Mouse (Mus musculus) intestine, embryonic 16.5 days (tissue): ENCODE data around the gene Tas2r106. TPM values are rescaled to one million over a fixed set of nuclear protein-coding genes. Genes with fewer than 3 reads are reported as not detected.

Experiments
- ATAC-seq: fragments of 200-750 bp; cut with Nextera tagmentation; 2 replicates; pipeline ENCODE4 v1.8.0; 2017; ENCODE audit warnings: moderate TSS enrichment, moderate library complexity
- H3K27ac ChIP-seq: fragments of 300-500 bp; sonication (generic); 2 replicates; pipeline ENCODE4 v1.5.1; 2014; ENCODE audit warnings: mild to moderate bottlenecking, low read length
- H3K27me3 ChIP-seq: fragments of 300-500 bp; sonication (generic); replicated peaks from 2 replicates; pipeline ENCODE4 v1.6.1; 2014; ENCODE audit warnings: low read length, control low read depth, mixed read lengths; ENCODE audit not compliant: control insufficient read depth, insufficient read depth
- H3K36me3 ChIP-seq: fragments of 300-500 bp; sonication (generic); 2 replicates; pipeline ENCODE4 v1.6.1; 2014; ENCODE audit warnings: low read length, control low read depth; ENCODE audit not compliant: control insufficient read depth, insufficient read depth
- H3K4me1 ChIP-seq: fragments of 300-500 bp; sonication (generic); 2 replicates; pipeline ENCODE4 v1.6.1; 2014; ENCODE audit warnings: low read length, control low read depth, mixed read lengths; ENCODE audit not compliant: control insufficient read depth, insufficient read depth
- H3K4me2 ChIP-seq: fragments of 300-500 bp; sonication (generic); 2 replicates; pipeline ENCODE4 v1.6.1; 2014; ENCODE audit warnings: low read depth, low read length, control low read depth
- H3K4me3 ChIP-seq: fragments of 300-500 bp; sonication (generic); 2 replicates; pipeline ENCODE4 v1.5.1; 2014; ENCODE audit warnings: mild to moderate bottlenecking, low read length
- H3K9ac ChIP-seq: fragments of 300-500 bp; sonication (generic); 2 replicates; pipeline ENCODE4 v1.6.1; 2014; ENCODE audit warnings: low read depth, low read length
- H3K9me3 ChIP-seq: fragments of 300-500 bp; sonication (generic); 2 replicates; pipeline ENCODE4 v1.6.1; 2016; ENCODE audit warnings: low read length, control low read depth; ENCODE audit not compliant: control insufficient read depth
- WGBS: fragments of 180-500 bp; shearing (Covaris S2); extraction: QIAGEN DNeasy Blood & Tissue Kit; methylation state at CpG from one replicate; pipeline ENCODE4 v1.1.7; 2014; 5-methylcytosine and 5-hydroxymethylcytosine counted together
- polyA plus RNA-seq: library from polyadenylated mRNA; unstranded; fragments of >200 nt; fragmentation: Nextera tagmentation; extraction: Ambion mirVana; gene quantifications from 2 replicates; pipeline ENCODE4 v1.2.1, GENCODE M21; 2015

Tas2r106 gene
- not detected in 2 replicates for polyA plus RNA-seq

GRCm38 (mm10) chr6:131678786-131679185 lies at the start of gene Tas2r106:
Gene Tas2r106 (minus strand): TSS chr6:131678886.
- H3K9ac ChIP-seq = no peak within 1 kb of the TSS
- no peaks in the 10 kb centered on the region for H3K4me1 ChIP-seq
- WGBS = 65% methylated on average over 3 of the region's 3 CpGs
- no peak within 1 kb of the TSS for H3K27ac ChIP-seq
- no peak for ATAC-seq
- no peaks in the 10 kb centered on the region for H3K27me3 ChIP-seq
- no peak within 1 kb of the TSS for H3K4me2 ChIP-seq
- no peaks in the 10 kb centered on the region for H3K9me3 ChIP-seq
- no peaks in the 10 kb centered on the region for H3K36me3 ChIP-seq
- H3K4me3 ChIP-seq = no peak within 1 kb of the TSS

- no peaks in the 10 kb centered on the region for H3K9me3 ChIP-seq
- WGBS = 45% methylated on average over 7 of the region's 7 CpGs
- no peaks in the 10 kb centered on the region for H3K36me3 ChIP-seq
Measured at GRCm38 (mm10) chr6:131712803-131713202, 34.1 kb upstream of the Tas2r106 start.

DNA sequence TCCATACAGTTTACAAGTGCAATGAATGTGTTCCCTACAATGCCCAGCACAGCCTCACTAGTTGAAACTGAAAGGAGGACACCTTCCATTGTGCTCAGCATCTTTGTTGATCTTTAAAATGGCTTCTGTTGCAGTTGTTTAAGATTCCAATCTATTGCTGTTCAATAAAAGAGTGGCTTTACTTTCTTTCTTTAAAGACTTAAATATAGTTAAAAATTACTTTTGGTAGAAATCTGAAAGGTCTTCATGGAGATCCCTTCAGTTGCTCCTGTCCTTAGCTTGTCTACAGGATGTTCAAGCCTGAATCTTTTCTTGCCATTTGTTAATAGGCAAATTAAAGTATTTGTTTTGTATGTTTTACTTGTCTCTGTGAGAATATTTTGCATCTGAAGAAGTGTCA lies 11.3 kb upstream of the Tas2r106 start, which contains the start of gene Tas2r114:
TSS of gene Tas2r114 (minus strand) at position 101 of the 400 bp plus-strand sequence.
- no peaks in the 10 kb centered on the region for H3K4me1 ChIP-seq
- H3K36me3 ChIP-seq = no peaks in the 10 kb centered on the region
- H3K4me2 ChIP-seq = no peak within 1 kb of the TSS
- H3K9me3 ChIP-seq = no peaks in the 10 kb centered on the region
- ATAC-seq = no peak
- H3K27me3 ChIP-seq = no peaks in the 10 kb centered on the region
- no peak within 1 kb of the TSS for H3K27ac ChIP-seq
- H3K9ac ChIP-seq = no peak within 1 kb of the TSS
- no peak within 1 kb of the TSS for H3K4me3 ChIP-seq

More at GRCm38 (mm10) chr6:131712803-131713202, 34.1 kb upstream of the Tas2r106 start:
- Histone ChIP-seq H3K4me1 (no peaks in the 10 kb centered on the region), H3K4me3 (no peak overlapping the region), H3K27ac (no peak overlapping the region), H3K27me3 (no peaks in the 10 kb centered on the region), H3K4me2 (no peak overlapping the region), H3K9ac (no peak overlapping the region)
- ATAC-seq = no peak

- Histone ChIP-seq H3K27me3 (no peaks in the 10 kb centered on the region), H3K27ac (no peak within 1 kb of the TSS), H3K4me3 (no peak within 1 kb of the TSS), H3K9me3 (no peaks in the 10 kb centered on the region), H3K4me1 (no peaks in the 10 kb centered on the region), H3K36me3 (no peaks in the 10 kb centered on the region), H3K4me2 (no peak within 1 kb of the TSS), H3K9ac (no peak within 1 kb of the TSS)
- WGBS = 81% methylated on average over 1 of the region's 1 CpGs
- no peak for ATAC-seq
Measured at GRCm38 (mm10) chr6:131687395-131687794, 8.7 kb upstream of the Tas2r106 start, which contains the start of gene Tas2r105. Gene Tas2r105 (minus strand): TSS chr6:131687495.

- H3K4me2 ChIP-seq = no peak within 1 kb of the TSS
- no peak for ATAC-seq
- no peaks in the 10 kb centered on the region for H3K9me3 ChIP-seq
- no peak within 1 kb of the TSS for H3K4me3 ChIP-seq
- H3K27ac ChIP-seq = no peak within 1 kb of the TSS
- no peaks in the 10 kb centered on the region for H3K27me3 ChIP-seq
- H3K36me3 ChIP-seq = no peaks in the 10 kb centered on the region
- WGBS = 61% methylated on average over 1 of the region's 1 CpGs
- H3K4me1 ChIP-seq = no peaks in the 10 kb centered on the region
- no peak within 1 kb of the TSS for H3K9ac ChIP-seq
Measured at GRCm38 (mm10) chr6:131685644-131686043, 7.0 kb upstream of the Tas2r106 start, which contains the start of gene Tas2r104. Gene Tas2r104 (minus strand): TSS chr6:131685744.

- Histone ChIP-seq H3K4me2 (no peak within 1 kb of the TSS), H3K4me3 (no peak within 1 kb of the TSS), H3K9ac (no peak within 1 kb of the TSS), H3K27me3 (no peaks in the 10 kb centered on the region), H3K9me3 (no peaks in the 10 kb centered on the region), H3K4me1 (no peaks in the 10 kb centered on the region), H3K36me3 (no peaks in the 10 kb centered on the region), H3K27ac (no peak within 1 kb of the TSS)
- no peak for ATAC-seq
Measured at GRCm38 (mm10) chr6:131660049-131660448, 18.6 kb downstream of the Tas2r106 start, which contains the start of gene Tas2r107. Gene Tas2r107 (minus strand): TSS chr6:131660149.

- H3K9me3 ChIP-seq = no peaks in the 10 kb centered on the region
- no peaks in the 10 kb centered on the region for H3K27me3 ChIP-seq
- no peaks in the 10 kb centered on the region for H3K36me3 ChIP-seq
- no peak for ATAC-seq
- H3K9ac ChIP-seq = no peak within 1 kb of the TSS
- H3K4me1 ChIP-seq = no peaks in the 10 kb centered on the region
- no peak within 1 kb of the TSS for H3K4me2 ChIP-seq
- no peak within 1 kb of the TSS for H3K27ac ChIP-seq
- 75% methylated on average over 3 of the region's 3 CpGs for WGBS
- no peak within 1 kb of the TSS for H3K4me3 ChIP-seq
Measured at GRCm38 (mm10) chr6:131630812-131631211, 47.9 kb downstream of the Tas2r106 start, which contains the start of gene Tas2r130. Gene Tas2r130 (minus strand): TSS chr6:131630912.

Other genes starting within 250 kb of the Tas2r106 start
- gene 5430401F13Rik, start 192.5 kb downstream of the Tas2r106 start, polyA plus RNA-seq = not detected in 2 replicates
- gene Gm6619, start 192.5 kb downstream of the Tas2r106 start, polyA plus RNA-seq = not detected in 2 replicates
- not detected in 2 replicates for gene Tas2r130, start 48.0 kb downstream of the Tas2r106 start, polyA plus RNA-seq
- not detected in 2 replicates for gene Tas2r107, start 18.7 kb downstream of the Tas2r106 start, polyA plus RNA-seq
- not detected in 2 replicates for gene Tas2r104, start 6.9 kb upstream of the Tas2r106 start, polyA plus RNA-seq
- gene Tas2r105, start 8.6 kb upstream of the Tas2r106 start, polyA plus RNA-seq = not detected in 2 replicates
- gene Tas2r114, start 11.2 kb upstream of the Tas2r106 start, polyA plus RNA-seq = not detected in 2 replicates